Mouse (Mus musculus) testis, postnatal 14 days (tissue): ENCODE results near the gene Rerg.
A peak's percentile ranks its signal among the peaks of the same experiment; 100 is the strongest.

Source experiments
- DNase-seq: peaks from one replicate; pipeline ENCODE4 v3.0.0; 2021; ENCODE audit warnings: low spot score

The Rerg gene

DNA sequence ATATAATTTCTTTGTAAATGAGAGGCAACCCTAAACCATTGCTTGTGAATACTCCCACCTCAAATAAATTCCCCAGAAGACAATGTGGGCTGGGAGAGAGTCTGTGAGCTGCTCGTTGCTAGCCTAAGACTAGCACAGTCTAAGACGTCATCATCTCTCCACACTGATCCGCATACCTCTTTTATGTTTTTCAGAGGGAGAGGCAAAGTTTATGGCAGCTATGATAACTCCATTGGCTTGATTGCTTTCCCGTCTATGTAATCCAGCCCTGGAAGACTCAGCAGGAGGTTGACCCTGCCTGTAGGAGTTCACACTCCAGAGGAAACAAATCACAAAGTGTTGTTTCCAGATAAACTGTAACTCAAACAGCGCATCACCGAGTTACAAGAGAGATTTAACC, 38.9 kb downstream of the Rerg start:
- no peak for DNase-seq

DNA sequence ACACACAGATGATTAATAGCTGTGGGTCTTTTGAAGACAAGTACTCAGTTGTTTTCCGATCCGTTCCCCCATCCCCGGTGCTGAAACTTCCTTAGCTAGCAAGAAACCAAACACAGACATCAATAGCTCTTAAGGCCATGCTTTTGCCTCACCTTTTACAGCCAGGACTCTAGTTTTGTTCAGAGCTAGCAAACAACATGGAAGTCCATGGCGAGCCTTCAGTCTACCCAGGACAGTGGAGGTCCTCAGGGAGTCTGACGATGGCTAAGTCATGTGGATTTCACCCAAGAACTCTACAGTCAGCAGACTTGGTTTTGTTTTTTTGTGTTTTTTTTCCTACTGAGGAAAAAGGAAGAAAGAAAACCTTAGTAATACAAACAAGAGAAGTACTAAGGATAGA, 43.4 kb downstream of the Rerg start:
- DNase-seq: no peak

DNA sequence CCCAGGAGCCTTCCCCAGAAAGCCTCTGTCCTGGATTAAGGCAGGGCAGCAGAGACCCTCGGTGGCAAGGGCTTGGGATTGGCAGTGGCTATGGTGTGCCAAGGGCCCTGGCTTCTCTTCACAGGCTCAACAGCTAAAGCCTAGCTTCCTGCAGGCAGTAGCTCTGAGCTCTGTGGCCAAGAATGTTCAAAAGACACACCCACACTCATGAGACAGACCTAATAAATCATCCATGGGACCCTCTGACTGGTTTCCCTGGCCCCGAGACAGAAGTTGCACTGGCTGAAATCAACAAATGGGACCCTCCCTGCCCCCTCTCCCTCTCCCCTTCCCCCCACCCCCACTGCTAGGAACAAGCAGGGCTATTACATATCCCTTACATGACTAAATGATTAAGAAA, 44.1 kb downstream of the Rerg start:
- no peak for DNase-seq

DNA sequence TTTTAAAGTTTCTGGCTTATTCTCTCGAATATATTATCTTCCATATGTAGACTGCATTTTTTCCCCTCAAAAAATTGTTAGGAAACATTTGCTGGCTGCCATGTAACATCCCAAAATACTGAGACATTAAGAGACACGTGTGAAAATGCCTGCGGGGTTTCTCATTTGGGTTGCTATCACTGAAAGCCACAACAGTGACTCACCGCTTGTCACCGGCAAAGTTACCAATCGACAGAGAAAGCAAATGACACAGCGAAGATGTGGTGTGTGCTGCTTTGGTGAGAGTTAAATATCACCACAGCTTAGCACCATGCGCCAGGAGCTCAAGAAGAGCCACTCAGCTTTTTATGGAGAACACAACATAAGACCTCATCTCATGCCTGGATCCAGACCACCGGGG, 44.9 kb downstream of the Rerg start:
- DNase-seq: no peak

DNA sequence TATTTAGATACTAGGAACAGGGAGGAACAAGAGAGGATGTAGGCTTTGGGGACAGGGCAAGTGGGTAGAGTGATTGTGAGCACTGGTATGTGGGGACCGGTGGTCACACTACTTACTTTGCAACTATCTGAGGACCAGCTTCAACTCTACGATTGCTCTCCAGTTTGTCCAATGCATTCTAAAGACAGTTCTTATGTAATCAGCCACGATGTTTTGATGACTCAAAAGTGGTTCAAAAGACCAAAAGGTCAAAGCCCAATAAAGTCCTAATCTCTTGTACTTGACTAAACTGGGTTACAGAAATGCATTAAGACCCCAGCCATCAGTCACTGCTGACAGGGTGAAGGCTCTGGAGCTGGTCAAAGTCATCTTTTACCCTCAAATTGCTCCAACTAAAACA, 45.3 kb downstream of the Rerg start:
- no peak for DNase-seq

DNA sequence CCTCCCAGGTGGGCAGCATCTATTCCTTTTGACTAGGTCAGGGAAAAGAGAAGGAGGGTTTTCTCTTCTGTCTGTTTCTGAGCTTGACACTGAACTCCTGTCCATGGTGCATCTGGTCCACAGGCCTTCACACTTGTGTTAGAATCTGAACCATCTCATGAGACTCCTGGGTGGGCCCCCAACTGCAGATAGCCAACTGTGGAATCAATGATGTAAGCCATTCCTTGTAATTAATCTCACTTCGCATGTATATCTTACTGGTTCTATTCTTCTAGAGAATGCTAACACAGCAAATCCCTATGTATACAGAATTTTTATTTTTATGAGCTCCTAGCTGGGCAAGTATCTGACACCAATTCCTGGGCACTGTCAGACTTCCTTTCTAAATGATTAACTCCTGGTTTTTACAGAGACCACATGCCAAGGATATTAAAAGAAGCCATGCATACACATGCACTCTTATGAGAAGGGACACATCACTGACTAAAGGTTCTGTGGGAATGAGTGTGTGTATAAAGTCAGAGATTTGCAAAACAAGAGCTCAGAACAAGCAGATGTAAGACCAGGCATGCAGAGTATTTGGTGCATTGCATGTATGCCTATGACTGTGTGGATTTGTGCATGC, 53.3 kb downstream of the Rerg start:
- DNase-seq: no peak

DNA sequence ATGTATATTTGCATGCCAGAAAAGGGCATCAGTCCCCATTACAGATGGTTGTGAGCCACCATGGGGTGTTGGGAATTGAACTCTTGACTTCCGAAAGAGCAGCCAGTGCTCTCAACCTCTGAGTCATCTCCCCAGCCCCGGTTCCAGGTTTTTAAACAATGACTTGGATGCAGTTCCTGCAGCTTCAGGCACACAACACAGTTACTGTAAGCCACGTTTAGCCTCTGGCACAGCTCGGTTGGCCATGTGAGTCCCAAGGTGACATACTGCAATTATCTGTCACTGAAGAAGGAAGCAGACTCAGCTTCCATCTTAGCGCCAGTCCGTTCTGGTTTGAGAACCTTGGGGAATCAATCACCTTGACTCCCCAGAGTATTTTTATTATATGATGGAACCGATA, 55.4 kb downstream of the Rerg start:
- DNase-seq: no peak

DNA sequence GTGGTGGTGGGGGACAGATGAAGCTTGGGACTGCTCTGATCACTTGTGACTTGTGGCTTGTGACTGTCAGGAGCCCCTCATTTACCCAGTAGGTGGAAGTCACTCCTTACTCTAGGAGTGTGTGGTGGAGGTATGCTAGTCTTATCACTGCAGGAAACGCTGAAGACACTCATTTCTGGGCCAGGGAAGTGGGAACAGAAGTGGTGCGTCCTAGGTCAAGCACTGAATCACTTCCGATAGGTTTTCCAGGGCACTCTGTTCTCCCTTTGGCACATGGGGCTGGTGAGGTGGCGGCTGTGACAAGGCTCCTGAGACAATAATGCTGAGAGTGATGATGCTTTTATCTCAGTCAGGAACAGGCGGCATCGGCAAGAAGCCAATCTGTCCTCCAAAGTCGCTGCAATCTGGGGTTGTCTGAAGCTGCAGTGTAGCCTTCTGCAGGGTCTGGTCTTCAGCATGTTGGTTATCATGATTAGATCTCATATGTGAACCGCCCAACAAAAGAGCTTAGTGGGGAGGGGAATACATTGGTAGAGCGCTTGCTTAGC, 59.0 kb downstream of the Rerg start:
- DNase-seq: no peak

DNA sequence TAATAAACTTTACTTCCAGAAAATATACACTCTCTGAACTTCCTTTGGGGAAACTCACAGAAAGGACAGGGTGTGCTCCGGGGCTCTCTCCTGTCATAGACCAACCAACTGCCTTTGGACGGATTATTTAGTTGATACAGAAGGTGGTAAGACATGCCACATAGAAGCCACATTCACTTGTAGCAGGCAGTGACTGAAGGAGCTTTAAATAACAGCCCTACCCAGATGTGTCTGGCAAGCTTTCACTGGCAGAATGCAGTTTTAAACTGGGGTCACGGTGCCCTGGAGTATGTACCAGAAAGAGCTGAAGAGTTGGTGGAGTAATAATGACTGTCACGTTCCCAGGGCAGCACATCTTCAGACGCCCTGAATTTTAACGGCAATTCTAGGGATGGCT, 59.5 kb downstream of the Rerg start:
- no peak for DNase-seq

DNA sequence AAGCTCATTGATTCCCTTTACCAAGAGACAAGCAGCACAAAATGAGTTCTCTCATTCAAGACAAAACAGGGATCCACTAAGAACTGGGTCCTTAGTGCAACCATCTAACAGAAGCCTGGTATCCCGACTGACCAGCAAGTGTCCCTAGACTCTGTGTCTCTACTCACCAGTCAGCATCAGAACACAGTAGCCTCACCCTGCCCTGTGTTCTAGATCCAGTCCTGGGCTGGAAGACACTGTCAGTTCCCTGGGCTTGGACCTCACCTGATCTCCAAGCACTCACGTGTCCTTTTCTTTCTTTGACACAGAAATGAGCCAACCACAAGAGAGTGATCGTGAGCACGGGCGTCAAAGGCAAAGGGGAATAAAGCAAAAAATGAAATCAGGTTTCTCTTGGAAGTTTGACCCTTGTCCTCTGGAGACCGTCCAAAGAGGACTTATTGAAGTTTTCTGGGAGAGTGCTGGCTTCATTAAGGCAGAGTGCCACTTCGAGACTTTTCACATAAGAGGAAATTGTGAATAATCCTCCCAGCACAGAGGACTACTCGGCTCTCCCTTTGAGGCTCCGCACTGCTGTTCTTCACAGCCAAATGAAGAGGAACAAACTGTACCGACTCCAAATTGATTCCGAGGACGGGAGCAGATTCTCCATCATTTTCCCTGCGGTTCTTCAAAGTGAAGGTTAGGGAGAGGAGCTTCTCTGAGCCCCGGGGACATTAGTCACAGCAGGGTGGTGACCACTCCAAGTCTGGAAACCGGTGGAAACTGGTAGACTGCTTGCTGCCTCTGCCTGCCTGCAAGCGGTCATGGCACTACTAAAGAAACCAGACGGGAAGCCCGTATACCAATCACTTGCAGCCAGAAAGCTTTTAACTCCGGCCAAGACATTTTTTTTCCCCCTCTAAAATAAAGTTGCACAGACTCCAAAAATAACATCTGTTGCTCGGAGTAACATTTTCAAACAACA, 60.2 kb downstream of the Rerg start:
- peak; percentile 55 for DNase-seq

DNA sequence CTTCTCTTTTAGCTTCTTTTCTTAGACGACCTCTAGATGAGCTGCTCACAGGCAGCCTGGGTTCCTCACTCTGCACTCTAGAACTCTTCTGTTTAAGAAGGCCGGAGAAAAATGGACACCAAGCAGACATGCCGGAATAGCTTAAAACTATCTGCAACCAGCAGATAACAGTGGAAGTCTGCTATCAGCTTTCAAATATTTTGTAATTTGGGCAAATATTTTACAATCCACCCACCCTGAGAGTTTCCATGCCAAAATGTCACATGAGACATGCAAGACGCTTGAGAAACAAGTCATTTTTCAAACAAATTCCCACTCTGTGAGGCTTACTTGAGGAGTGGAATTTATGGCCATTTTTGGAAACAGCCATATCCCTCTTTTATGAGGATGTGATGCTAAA, 65.0 kb downstream of the Rerg start:
- DNase-seq: no peak

DNA sequence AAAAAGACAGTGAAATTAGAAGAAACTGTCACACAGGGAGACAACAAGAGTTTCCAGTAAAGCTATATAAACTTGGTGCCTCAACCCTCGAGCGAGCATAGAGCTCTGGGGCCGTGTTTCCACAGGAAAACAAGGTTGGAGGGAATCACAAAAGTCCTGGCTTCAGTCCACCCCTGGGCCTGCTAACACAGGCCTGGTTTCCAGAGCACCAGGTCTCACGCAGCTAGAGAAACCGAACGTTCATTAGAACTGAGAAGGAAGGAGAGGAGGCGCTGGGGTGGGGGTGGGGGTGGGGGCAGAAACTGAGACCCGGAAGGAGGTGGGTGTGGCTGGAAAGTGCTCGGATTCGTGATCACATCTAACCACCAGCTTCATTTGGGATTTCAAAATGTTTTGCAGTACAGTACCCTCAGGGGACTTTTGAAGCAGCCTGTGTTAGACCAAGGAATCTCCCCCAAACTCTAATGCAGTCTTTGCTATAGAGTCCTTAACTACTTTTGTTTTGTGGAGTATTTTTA, 67.6 kb downstream of the Rerg start:
- DNase-seq: no peak

DNA sequence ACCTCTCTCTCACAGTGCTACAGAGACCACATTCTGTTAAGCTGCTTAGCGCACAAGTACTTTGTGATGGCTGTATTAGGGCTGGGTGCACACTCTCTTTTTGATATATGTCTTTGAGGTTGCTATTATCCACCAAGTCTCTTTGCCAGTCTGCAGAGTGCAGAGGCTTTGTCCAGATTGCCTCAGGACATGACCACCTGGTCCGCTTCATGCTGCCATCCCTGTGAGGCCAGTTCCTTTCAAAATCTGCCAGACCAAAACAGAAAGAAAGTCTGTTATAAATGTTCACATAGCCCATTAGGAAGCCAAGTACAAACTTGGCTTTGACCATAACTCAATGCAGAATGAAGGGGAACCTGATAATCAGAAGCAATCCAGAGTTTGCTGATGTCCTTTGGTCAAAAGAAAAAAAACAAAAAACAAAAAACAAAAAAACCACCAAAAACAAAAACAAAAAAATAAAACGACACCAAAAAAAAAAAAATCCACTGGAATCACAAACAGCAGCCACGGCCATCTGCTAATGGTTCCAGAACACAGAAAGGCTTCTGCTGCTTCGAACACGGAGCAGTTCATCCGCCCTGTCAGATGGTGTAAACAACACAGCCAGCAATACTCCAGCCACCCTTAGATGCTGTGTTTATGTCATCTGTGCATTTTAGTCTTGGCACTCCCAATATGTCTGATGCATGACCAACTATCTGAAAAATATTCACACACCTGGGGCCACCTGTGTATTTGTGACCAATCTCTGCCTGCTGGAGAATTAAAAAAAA, 68.2 kb downstream of the Rerg start:
- no peak for DNase-seq

DNA sequence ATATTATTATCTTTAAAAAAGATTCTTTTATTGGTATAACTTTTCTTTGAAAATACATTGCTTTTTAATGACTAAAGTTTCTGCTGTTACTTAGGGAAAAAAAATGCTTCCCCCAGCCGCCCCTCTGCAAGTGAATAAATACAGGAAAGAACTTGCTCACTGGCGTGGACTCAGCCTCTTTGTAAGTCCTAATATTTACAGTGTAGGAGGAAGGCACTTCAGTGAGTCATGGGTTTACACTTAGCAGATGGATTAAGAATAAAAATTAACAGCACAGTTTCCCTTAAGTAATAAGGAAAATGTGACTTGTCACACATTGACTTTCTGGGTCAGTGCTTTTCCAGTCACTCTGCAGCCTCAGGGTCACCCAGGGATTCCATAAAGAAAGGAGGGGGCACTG, 70.0 kb downstream of the Rerg start:
- no peak for DNase-seq

DNA sequence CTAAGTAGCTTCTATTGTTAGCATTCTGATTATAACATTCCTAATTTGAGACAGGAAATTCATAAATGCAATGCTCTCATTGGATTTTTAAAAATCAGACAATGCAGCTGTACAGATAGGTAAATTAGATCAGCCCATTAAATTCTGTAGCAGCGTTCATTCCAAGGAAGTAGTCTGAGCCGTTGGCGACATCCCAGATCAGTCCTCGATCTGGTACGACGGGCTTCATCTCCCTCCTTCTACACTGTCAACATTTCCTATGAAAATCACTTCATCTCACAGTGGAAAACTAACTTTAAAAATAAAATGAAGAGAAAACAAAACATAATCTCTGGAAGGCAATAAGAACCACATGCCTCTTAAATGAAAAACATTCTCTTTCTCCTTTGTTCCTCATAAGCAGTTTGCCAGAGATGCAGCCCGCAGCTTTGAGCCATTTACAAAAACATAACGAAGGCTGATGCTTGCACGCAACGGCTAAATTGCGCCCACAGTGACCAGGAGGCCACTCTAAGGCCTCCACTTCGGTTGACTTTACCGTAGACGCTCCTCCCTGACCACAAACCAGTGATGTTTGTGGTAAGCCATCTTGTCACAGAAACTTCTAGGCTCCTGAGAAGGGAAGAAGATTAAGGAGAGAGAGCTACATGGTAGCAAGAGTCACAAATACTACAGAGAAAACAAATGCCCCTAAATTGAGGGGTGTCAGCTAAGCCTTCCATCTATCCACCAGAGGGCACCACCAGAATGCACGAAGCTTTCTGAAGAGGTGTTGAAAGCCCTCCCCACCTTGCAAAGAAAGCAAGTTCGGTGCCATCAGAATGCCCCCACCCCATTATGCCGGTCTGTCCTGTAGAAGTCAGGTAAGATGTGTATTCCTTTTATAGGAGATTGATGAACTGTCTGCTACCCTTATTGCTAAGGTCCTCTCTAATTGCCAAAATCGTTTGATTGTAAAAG, 71.8 kb downstream of the Rerg start:
- no peak for DNase-seq

DNA sequence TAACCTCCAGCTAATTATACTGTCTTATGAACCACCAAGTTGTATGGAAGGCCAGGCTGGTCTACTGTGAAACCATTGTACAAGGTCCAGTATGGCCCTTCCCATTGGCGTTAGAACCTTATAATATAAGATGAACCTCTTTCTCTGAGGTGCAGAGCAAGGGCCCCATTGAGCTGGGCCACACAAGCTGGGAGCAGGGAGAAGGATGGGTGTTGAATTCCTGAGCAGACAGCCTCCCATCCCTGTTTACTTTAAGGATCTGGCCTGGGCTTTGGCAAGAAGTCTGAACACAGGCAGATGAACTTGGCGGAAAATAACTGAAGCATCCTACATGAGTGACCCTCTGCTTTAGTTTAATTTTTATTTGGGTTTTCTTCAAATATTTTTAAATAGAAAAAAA, 75.8 kb downstream of the Rerg start:
- DNase-seq: no peak

DNA sequence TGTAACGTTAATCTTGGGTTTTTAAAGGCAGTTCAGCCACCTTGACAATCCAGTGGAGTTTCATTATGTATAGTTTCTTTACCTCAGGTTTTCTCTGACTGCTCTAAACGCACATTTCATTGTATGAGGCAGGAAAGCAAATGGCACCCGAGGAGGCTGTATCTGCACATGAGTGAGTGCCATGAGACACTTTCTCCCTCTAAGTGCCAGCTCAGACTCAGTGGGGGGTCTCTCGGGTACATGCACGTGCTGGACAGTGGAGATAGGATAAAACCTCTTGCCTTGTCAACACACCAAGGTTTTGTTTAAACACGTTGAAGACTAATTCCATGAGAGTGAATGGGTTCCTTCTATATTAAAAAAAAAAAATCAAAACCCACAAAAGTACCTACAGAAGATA, 81.8 kb downstream of the Rerg start:
- no peak for DNase-seq

DNA sequence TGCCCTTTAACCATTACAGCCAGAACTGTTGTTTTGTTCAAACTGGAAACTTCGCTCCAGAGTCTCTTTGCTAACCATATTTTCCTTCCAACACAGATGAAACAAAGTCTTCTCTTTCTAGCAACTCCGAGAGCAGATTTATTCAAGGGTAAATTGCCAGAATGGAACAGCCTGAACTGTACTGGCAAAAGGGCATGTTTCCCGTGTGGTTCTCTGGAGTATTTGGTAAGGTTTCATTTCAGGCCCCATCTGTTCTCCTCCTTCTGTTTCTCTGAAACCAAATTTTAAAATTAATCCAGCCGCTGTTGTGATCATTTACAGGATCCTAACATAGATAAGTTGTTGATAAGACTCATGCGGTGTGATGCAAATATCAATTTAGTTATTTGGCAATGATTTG, 82.3 kb downstream of the Rerg start:
- no peak for DNase-seq

DNA sequence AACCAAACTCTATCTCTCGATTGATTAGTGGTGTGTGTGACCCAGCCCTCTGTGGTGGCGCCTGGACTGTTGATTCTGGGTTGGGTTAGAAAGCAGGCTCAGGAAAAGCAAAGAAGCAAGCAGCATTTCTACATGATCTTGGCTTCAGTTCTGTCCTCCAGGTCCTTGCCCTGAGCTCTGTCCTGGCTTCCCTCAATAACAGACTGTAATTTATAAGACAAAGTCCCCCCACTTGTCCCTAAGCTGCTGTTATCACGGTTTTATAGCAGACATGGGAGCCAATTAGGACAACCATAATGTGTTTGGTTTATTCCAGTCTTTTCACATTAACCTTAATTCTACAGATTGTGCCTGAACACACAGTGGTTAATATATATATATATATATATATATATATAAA, 82.8 kb downstream of the Rerg start:
- no peak for DNase-seq

DNA sequence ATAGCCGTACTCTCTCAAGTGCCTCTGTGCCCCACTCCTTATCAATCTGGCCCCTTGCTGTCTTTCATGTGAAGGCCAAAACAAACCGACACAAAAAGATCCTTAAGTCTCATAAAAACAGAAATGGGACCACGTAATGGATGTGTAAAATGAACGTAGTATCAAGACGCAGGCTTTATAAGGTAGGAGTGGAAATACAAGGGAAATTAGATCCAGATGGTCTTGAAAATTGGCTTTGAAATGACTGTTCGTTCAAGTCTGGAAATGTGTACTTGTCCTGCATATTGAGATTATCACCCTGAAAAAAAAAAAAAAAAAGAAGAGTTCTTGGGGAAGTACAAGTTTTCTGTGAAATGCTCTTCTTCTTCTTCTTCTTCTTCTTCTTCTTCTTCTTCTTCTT, 90.6 kb downstream of the Rerg start:
- DNase-seq: no peak

DNA sequence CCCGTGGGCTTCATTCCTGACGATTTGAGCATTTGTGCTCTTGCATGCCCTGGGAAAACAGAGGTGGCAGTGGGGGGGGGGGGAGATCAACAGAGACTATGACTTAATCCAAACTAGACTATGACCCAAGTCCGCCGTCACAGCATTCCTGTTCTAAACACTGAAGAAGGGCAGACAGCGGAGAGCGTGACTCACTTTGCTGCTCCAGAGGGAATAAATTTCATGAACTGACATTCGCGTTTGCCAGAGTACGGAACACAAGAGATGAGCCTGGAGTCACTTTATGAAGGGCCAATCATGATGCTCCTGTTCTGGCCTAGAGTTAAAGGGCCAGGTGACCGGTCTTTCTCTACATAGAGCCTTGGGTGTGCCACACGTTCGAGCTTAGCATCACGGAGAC, 93.6 kb downstream of the Rerg start:
- no peak for DNase-seq
